Mouse (Mus musculus) liver, postnatal 0 days (tissue): ENCODE data around the gene Dennd1c. TPM values are rescaled to one million over a fixed set of nuclear protein-coding genes. Genes with fewer than 3 reads are reported as not detected.

Source experiments
- ATAC-seq: fragments of 200-750 bp; cut with Nextera tagmentation; 2 replicates; pipeline ENCODE4 v1.8.0; 2017; ENCODE audit warnings: mild to moderate bottlenecking, moderate library complexity
- DNase-seq: peaks from one replicate; pipeline ENCODE4 v3.0.0-alpha.2; 2016
- H3K27ac ChIP-seq: fragments of 300-500 bp; sonication (generic); 2 replicates; pipeline ENCODE4 v1.5.1; 2014; ENCODE audit warnings: antibody characterized with exemption, moderate library complexity, mild to moderate bottlenecking, low read depth
- H3K27me3 ChIP-seq: fragments of 300-500 bp; sonication (generic); 2 replicates; pipeline ENCODE4 v1.6.1; 2014; ENCODE audit warnings: low read length, control low read depth, mixed read lengths; ENCODE audit not compliant: insufficient read depth
- H3K36me3 ChIP-seq: fragments of 300-500 bp; sonication (generic); replicated peaks from 2 replicates; pipeline ENCODE4 v1.6.1; 2014; ENCODE audit warnings: mild to moderate bottlenecking, control low read depth, low read length, moderate library complexity, mixed read lengths; ENCODE audit not compliant: insufficient read depth
- H3K4me1 ChIP-seq: fragments of 300-500 bp; sonication (generic); 2 replicates; pipeline ENCODE4 v1.6.1; 2014; ENCODE audit warnings: antibody characterized with exemption, mild to moderate bottlenecking, control low read depth; ENCODE audit not compliant: insufficient read depth
- H3K4me2 ChIP-seq: fragments of 300-500 bp; sonication (generic); 2 replicates; pipeline ENCODE4 v1.6.1; 2014; ENCODE audit warnings: low read depth, mild to moderate bottlenecking, low read length, moderate library complexity, mixed read lengths
- H3K4me3 ChIP-seq: fragments of 300-500 bp; sonication (generic); 2 replicates; pipeline ENCODE4 v1.5.1; 2014; ENCODE audit warnings: low read depth, low read length
- H3K9ac ChIP-seq: fragments of 300-500 bp; sonication (generic); replicated peaks from 2 replicates; pipeline ENCODE4 v1.6.1; 2014; ENCODE audit warnings: mild to moderate bottlenecking, moderate library complexity
- H3K9me3 ChIP-seq: fragments of 300-500 bp; sonication (generic); 2 replicates; pipeline ENCODE4 v1.6.1; 2016; ENCODE audit warnings: mild to moderate bottlenecking, control low read depth, low read length, mixed read lengths
- CTCF ChIP-seq: sonication (generic); IDR thresholded peaks from 2 replicates; pipeline ENCODE4 v1.5.1; 2016; ENCODE audit warnings: antibody characterized with exemption, low read depth
- EP300 ChIP-seq: IDR thresholded peaks from 2 replicates; pipeline ENCODE4 v1.6.1; 2016; ENCODE audit warnings: antibody characterized with exemption, low read depth, mild to moderate bottlenecking
- WGBS: fragments of 180-500 bp; shearing (Covaris S2); extraction: QIAGEN DNeasy Blood & Tissue Kit; methylation state at CpG from one replicate; pipeline ENCODE4 v1.1.7; 2014; ENCODE audit not compliant: insufficient replicate concordance; 5-methylcytosine and 5-hydroxymethylcytosine counted together
- polyA plus RNA-seq: library from polyadenylated mRNA; unstranded; fragments of >200 nt; fragmentation: Nextera tagmentation; extraction: Ambion mirVana; gene quantifications from 2 replicates; pipeline ENCODE4 v1.2.1, GENCODE M21; 2015

Dennd1c gene
- polyA plus RNA-seq: 3.5 and 4.9 TPM in 2 replicates

DNA sequence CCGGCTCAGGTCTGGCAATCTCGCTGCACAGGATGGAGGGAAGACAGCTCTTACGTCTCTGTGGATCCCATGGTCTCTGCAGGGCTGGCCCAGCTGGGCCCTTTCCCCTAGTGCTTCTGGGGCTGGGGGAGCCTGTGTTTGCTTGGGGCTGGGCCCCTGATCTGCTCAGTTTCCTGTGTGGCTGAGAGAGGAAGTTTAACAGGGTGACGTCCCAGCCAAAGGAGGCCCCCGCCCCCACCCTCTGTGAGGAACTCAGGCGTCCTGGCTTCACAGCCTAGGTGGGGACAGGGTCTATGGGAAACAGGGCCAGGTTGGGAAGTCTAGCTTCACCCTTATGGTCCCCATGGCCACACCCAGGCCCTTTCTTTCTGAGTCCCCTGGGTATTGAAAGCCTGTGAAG lies at the start of gene Dennd1c:
Gene Dennd1c (minus strand): TSS at position 179 of the 400 bp plus-strand sequence.
- ATAC-seq (peak; percentile 69), DNase-seq (peak; percentile 70)
- Histone ChIP-seq H3K27me3 (no peaks in the 10 kb centered on the region), H3K9ac (peak within 1 kb of the TSS; percentile 51), H3K4me1 (no peaks in the 10 kb centered on the region), H3K9me3 (no peaks in the 10 kb centered on the region), H3K4me3 (peak within 1 kb of the TSS; percentile 19), H3K4me2 (peak within 1 kb of the TSS; percentile 42), H3K36me3 (no peaks in the 10 kb centered on the region), H3K27ac (peak within 1 kb of the TSS; percentile 37; the same call in 1 of the 2 replicates)
- TF ChIP-seq EP300: no peak
- WGBS: 20% methylated on average over 6 of the region's 6 CpGs

DNA sequence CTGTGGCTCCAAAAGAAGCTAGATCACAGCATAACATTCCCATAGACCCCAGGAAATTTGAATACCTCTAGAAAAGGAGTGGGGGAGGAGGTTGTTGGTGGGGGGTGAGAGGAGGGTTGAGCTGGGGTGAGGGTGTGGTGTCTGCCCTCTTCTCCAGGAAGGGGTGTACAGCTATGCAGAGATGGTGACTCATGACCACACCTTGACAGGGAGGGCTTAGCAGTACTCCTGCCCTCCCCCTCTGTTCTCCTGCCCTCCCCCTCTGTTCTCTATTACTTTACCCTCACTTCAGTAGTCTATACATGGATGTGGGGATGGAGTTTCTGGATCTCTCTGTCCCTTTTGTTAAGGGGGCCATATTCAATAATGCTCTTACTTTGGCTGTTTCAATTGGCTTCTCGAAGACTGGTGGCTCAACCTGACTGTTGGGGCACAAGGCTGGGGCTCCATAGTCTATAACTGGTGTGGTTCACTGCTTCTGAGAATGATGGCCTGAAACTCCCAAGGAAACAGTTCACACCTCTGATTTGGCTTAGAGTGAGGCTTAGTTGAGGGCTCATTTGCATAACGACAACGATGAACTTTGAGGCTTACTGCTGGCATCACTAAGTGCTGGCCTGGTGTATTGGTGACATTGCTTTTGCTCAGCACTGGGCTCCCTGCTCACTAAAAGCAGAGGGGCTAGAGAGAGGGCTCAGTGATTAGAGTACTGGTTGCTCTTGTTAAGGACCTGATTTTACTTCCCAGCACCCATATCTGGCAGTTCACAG lies 47.7 kb upstream of the Dennd1c start:
- H3K4me3 ChIP-seq: no peak overlapping the region
- ATAC-seq (no peak), DNase-seq (no peak)
- no peaks in the 10 kb centered on the region for H3K36me3 ChIP-seq
- TF ChIP-seq CTCF (no peak), EP300 (no peak)
- WGBS: 62% methylated on average over 3 of the region's 3 CpGs
- no peak overlapping the region for H3K4me2 ChIP-seq
- H3K27ac ChIP-seq: no peak overlapping the region
- no peak overlapping the region for H3K9ac ChIP-seq
- H3K4me1 ChIP-seq: no peaks in the 10 kb centered on the region
- H3K9me3 ChIP-seq: no peaks in the 10 kb centered on the region
- H3K27me3 ChIP-seq: no peaks in the 10 kb centered on the region

DNA sequence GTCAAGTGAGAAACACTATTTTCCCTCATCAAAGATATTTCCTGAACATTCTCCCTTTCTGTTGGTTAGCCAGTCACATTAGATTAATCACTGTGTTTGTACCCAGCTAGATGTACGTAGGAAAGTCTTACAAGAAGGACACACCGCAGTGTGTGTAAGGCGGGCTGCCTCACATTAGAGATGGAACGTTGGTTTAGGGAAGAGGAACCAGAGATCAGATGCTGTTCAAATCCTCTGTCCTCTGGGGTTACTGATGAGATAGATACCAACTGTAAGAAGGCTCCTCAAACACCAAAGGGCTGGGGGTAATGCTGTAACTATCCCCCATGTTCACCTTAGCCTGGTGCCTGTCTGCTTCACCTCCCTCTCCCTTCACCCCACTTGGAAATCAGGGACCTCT lies 46.5 kb upstream of the Dennd1c start:
- no peak for DNase-seq
- Histone ChIP-seq H3K4me2 (no peak overlapping the region), H3K9ac (no peak overlapping the region), H3K27ac (no peak overlapping the region), H3K36me3 (no peaks in the 10 kb centered on the region), H3K4me3 (no peak overlapping the region), H3K4me1 (no peaks in the 10 kb centered on the region), H3K9me3 (no peaks in the 10 kb centered on the region), H3K27me3 (no peaks in the 10 kb centered on the region)
- TF ChIP-seq CTCF (no peak), EP300 (no peak)
- no peak for ATAC-seq
- 55% methylated on average over 4 of the region's 4 CpGs for WGBS

DNA sequence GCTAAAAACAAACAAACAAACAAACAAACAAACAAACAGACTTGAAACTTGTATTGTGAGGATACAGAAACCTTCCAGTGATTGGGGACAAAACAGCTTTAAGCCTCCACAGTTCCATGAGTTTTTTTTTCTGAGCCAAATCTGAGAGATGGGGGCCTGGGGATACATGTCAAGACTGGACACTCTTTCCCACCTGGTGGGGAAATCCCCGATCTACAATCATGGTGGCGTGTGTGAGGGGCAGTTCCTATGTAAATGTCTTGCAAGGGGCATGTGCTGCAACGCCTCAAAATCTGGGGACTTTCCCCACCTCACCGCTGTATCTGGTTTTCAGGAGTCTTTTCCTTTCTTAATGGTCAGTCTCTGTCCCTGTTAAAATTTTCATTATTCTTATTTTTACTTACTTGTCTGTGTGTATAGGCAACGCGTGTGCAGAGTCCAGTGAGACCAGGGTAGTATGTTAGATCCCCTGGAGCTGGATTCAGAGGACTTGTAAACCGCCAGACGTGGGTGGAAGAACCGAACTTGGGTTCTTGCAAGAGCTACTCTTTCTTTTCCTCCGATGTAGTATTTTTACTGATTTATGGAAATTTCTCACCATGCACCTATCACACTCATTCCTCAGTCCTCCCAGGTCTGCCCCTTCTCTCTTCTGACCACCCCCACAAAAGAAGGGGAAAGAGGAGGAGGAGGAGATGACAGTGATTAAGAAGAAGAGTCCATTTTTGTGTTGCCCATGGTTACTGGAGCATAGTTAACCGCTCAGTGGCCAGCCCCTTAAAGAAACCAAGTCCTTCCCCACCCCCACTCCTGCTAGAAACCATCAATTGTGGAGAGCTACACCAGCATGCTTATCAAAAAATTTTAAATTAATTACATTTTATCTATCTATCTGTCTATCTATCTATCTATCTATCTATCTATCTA lies 45.1 kb upstream of the Dennd1c start:
- Histone ChIP-seq H3K4me2 (no peak overlapping the region), H3K27ac (no peak overlapping the region), H3K9ac (no peak overlapping the region), H3K9me3 (no peaks in the 10 kb centered on the region), H3K4me3 (no peak overlapping the region), H3K27me3 (no peaks in the 10 kb centered on the region), H3K36me3 (no peaks in the 10 kb centered on the region), H3K4me1 (no peaks in the 10 kb centered on the region; the same call in 1 of the 2 replicates)
- TF ChIP-seq EP300: no peak
- 86% methylated on average over 11 of the region's 11 CpGs for WGBS
- DNase-seq: no peak
- no peak for ATAC-seq

DNA sequence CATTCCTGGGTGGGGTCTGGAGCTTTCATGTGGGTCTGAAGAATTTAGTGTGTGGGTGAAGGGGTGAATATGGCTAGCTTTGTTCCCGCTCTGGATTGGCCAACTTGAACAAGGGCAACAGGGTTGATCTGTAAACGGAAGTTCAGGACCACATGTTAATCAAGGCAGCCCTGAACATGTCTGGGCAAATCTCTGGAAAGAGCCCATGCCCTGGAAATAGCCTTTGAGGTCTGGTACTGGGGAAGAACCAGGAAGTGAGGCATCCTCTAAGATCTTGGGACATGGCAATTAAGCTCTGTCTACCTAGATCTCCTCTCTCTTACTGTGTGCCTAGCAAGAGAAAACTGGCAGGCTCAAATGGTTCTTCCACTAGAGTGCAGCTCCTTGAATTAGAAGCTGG lies 43.5 kb upstream of the Dennd1c start:
- H3K27me3 ChIP-seq: no peaks in the 10 kb centered on the region
- H3K4me3 ChIP-seq: no peak overlapping the region
- no peaks in the 10 kb centered on the region for H3K36me3 ChIP-seq
- no peak overlapping the region for H3K4me2 ChIP-seq
- no peak overlapping the region for H3K27ac ChIP-seq
- ATAC-seq (no peak), DNase-seq (no peak)
- 64% methylated on average over 2 of the region's 2 CpGs for WGBS
- TF ChIP-seq CTCF (no peak), EP300 (no peak)
- H3K9me3 ChIP-seq: no peaks in the 10 kb centered on the region
- no peak overlapping the region for H3K9ac ChIP-seq
- no peaks in the 10 kb centered on the region; the same call in 1 of the 2 replicates for H3K4me1 ChIP-seq

DNA sequence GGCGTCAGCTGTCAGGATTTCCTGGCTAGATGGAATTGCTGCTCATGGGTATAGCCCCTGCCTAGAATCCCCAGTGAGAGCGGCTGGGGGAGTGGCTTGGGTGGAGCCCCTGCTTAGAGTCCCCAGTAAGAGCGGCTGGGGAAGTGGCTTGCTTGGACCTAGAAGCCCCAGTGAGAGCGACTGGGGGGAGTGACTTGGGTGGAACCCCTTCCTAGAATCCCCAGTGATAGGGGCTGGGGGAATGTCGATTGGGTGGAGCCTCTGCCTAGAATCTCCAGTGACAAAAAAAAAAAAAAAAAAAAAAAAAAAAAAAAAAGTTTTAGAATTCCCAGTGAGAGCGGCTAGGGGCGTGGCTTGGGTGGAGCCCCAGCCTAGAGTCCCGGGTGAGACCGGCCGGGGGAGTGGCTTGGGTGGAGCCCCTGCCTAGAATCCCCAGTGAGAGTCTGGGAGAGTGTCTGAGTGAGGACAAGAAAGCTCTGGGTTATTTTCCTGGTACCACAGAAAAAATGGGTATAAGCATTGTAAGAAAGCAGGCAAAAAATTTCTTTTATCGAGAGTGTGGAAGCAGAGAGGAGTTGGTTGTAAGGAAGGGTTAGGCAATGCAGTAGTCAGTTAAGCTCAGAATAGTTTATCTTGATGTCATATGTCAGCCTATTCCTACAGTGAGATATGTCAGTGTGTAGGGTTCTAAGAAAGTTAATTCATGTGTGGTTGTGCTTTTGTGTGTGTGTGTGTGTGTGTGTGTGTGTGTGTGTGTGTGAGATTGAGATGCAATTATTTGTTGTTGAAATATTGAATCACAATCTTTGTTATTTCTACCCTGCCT lies 40.4 kb upstream of the Dennd1c start:
- no peak for TF ChIP-seq EP300
- no peak for TF ChIP-seq CTCF
- H3K4me1 ChIP-seq: no peaks in the 10 kb centered on the region; the same call in 1 of the 2 replicates
- H3K27me3 ChIP-seq: no peaks in the 10 kb centered on the region
- no peaks in the 10 kb centered on the region for H3K9me3 ChIP-seq
- peak; percentile 40 for DNase-seq
- H3K9ac ChIP-seq: no peak overlapping the region
- no peak overlapping the region for H3K27ac ChIP-seq
- WGBS: 5% methylated on average over 11 of the region's 11 CpGs
- no peaks in the 10 kb centered on the region for H3K36me3 ChIP-seq
- ATAC-seq: no peak
- H3K4me2 ChIP-seq: peak overlapping the region; percentile 29; the same call in 1 of the 2 replicates
- H3K4me3 ChIP-seq: no peak overlapping the region
